Mouse (Mus musculus) CH12.LX (cell line): ENCODE results near the gene Sirt5. TPM values are rescaled to one million over a fixed set of nuclear protein-coding genes. Genes with fewer than 3 reads are reported as not detected.

Source experiments
- DNase-seq: peaks from one replicate; pipeline ENCODE4 v3.0.0-alpha.2; 2013; ENCODE audit errors: extremely low read depth
- H3K27ac ChIP-seq: 2 replicates; pipeline ENCODE4 v1.5.1; 2012; ENCODE audit warnings: low read depth, mild to moderate bottlenecking, control low read depth, moderate library complexity; ENCODE audit not compliant: insufficient read depth
- H3K27me3 ChIP-seq: replicated peaks from 2 replicates; pipeline ENCODE3; 2012; ENCODE audit warnings: inconsistent platforms
- H3K36me3 ChIP-seq, 2 experiments: replicated peaks in 1 of 2; 2 replicates each; pipeline versions ENCODE3 to v1.6.1; 2012; ENCODE audit warnings: inconsistent platforms in 1 of 2, low read length in 1 of 2, mild to moderate bottlenecking in 1 of 2, mixed read lengths in 1 of 2, moderate library complexity in 1 of 2; ENCODE audit not compliant: control insufficient read depth in 1 of 2, insufficient read depth in 1 of 2
- H3K4me1 ChIP-seq, 2 experiments: 2 replicates each; pipeline ENCODE4 v1.6.1; 2012; ENCODE audit warnings: inconsistent platforms in 1 of 2, moderate library complexity in 1 of 2; ENCODE audit not compliant: insufficient read depth in 2 of 2, control insufficient read depth in 1 of 2
- H3K4me2 ChIP-seq: 2 replicates; pipeline ENCODE4 v1.6.1; 2012; ENCODE audit warnings: low read depth, mild to moderate bottlenecking, control low read depth; ENCODE audit not compliant: poor library complexity, insufficient read depth, severe bottlenecking
- H3K4me3 ChIP-seq, 3 experiments: fragments of 150-350 bp in 1 of 3; sonication (generic) in 1 of 3; replicated peaks in 1 of 3; 2 replicates each; pipeline versions ENCODE3 to v1.5.1; 2011 to 2012; ENCODE audit warnings: low read depth in 2 of 3, low read length in 2 of 3, mild to moderate bottlenecking in 2 of 3, moderate library complexity in 2 of 3, control low read depth in 1 of 3, improper control_type of control experiment in 1 of 3, inconsistent platforms in 1 of 3, mixed read lengths in 1 of 3; ENCODE audit not compliant: poor library complexity in 1 of 3
- H3K79me2 ChIP-seq: replicated peaks from 2 replicates; pipeline ENCODE4 v1.6.1; 2012; ENCODE audit warnings: mild to moderate bottlenecking, moderate library complexity; ENCODE audit not compliant: control insufficient read depth, poor library complexity, insufficient read depth, severe bottlenecking; ENCODE audit errors: extremely low read depth
- H3K9ac ChIP-seq: 2 replicates; pipeline ENCODE4 v1.6.1; 2012; ENCODE audit warnings: low read depth, mild to moderate bottlenecking, control low read depth, moderate library complexity; ENCODE audit not compliant: insufficient read depth
- H3K9me3 ChIP-seq: replicated peaks from 2 replicates; pipeline ENCODE3; 2012; ENCODE audit warnings: low read length, inconsistent platforms, mixed read lengths
- BHLHE40 ChIP-seq: IDR thresholded peaks from 2 replicates; pipeline ENCODE4 v1.6.1; 2011; ENCODE audit warnings: mild to moderate bottlenecking, low read depth, low read length, improper control_type of control experiment
- CHD2 ChIP-seq: IDR thresholded peaks from 2 replicates; pipeline ENCODE4 v1.6.1; 2011; ENCODE audit warnings: low read length, improper control_type of control experiment
- EP300 ChIP-seq: IDR thresholded peaks from 2 replicates; pipeline ENCODE4 v1.6.1; 2011; ENCODE audit warnings: low read length, improper control_type of control experiment
- MAX ChIP-seq: IDR thresholded peaks from 2 replicates; pipeline ENCODE4 v1.6.1; 2011; ENCODE audit warnings: low read length, improper control_type of control experiment
- MAZ ChIP-seq: IDR thresholded peaks from 2 replicates; pipeline ENCODE4 v1.6.1; 2012; ENCODE audit warnings: low read depth, mild to moderate bottlenecking, inconsistent platforms, low read length, improper control_type of control experiment, moderate library complexity
- MYC ChIP-seq: IDR thresholded peaks from 2 replicates; pipeline ENCODE4 v1.6.1; 2011; ENCODE audit warnings: low read depth, mild to moderate bottlenecking, improper control_type of control experiment, low read length
- NELFE ChIP-seq: IDR thresholded peaks from 2 replicates; pipeline ENCODE4 v1.6.1; 2011; ENCODE audit warnings: low read depth, low read length, improper control_type of control experiment
- NRF1 ChIP-seq: IDR thresholded peaks from 2 replicates; pipeline ENCODE4 v1.6.1; 2014; ENCODE audit warnings: low read depth, mild to moderate bottlenecking, inconsistent platforms, low read length, improper control_type of control experiment, moderate library complexity
- RCOR1 ChIP-seq: conservative IDR thresholded peaks from 2 replicates; pipeline ENCODE4 v1.6.1; 2012; ENCODE audit warnings: low read depth, mild to moderate bottlenecking, inconsistent platforms, low read length, improper control_type of control experiment
- TBP ChIP-seq: conservative IDR thresholded peaks from 2 replicates; pipeline ENCODE4 v1.6.1; 2011; ENCODE audit warnings: low read depth, low read length, improper control_type of control experiment
- TCF12 ChIP-seq: IDR thresholded peaks from 2 replicates; pipeline ENCODE4 v1.6.1; 2014; ENCODE audit warnings: low read depth, mild to moderate bottlenecking, inconsistent platforms, low read length, improper control_type of control experiment
- ZKSCAN1 ChIP-seq: IDR thresholded peaks from 2 replicates; pipeline ENCODE4 v1.6.1; 2012; ENCODE audit warnings: low read depth, inconsistent platforms, low read length, improper control_type of control experiment, borderline replicate concordance
- ZNF384 ChIP-seq: IDR thresholded peaks from 2 replicates; pipeline ENCODE4 v1.6.1; 2012; ENCODE audit warnings: low read depth, low read length, improper control_type of control experiment, inconsistent platforms
- dilution Hi-C: fragments of 300-500 bp; cut with MboI; formaldehyde crosslinking; loops from 2 replicates; pipeline ENCODE4 v1.14.3; 2020; ENCODE audit warnings: low sequenced_read_pairs; ENCODE audit not compliant: extremely low pct_unique_long_range_greater_than_20kb, extremely low pct_ligation_motif_present
- in situ Hi-C: fragments of 300-500 bp; cut with MboI; formaldehyde crosslinking; loops from 3 replicates; pipeline ENCODE4 v1.14.3; 2019; ENCODE audit warnings: low sequenced_read_pairs, low pct_ligation_motif_present, low pct_unique_long_range_greater_than_20kb, mixed read lengths
- polyA plus RNA-seq: library from polyadenylated mRNA; unstranded; fragments of >175 nt; gene quantifications from 2 replicates; pipeline ENCODE4 v1.2.1, GENCODE M21; 2012; ENCODE audit warnings: low read depth; ENCODE audit not compliant: insufficient read length
- total RNA-seq, 2 experiments: library from RNA; depleted of rRNA; stranded (reverse); fragments of 300-350 nt in 1 of 2; fragments of >200 nt in 1 of 2; gene quantifications; 2 replicates each; pipeline ENCODE4 v1.2.3; 2012 to 2014

Sirt5 gene
- total and polyA plus RNA-seq, 3 experiments: 8.2 to 11.3 (median 9.3) TPM

GRCm38 (mm10) chr13:43349376-43349775, 15.9 kb upstream of the Sirt5 start:
- H3K27ac ChIP-seq: no peak overlapping the region
- no peaks in the 10 kb centered on the region for H3K36me3 ChIP-seq
- TF ChIP-seq TBP (no peak), MAX (no peak), BHLHE40 (no peak), MAZ (no peak), RCOR1 (no peak), NRF1 (no peak), ZKSCAN1 (no peak), NELFE (no peak)
- H3K4me3 ChIP-seq: no peak overlapping the region
- in situ Hi-C loops: no loop called here
- H3K79me2 ChIP-seq: no peaks in the 10 kb centered on the region
- no peak overlapping the region for H3K4me2 ChIP-seq
- H3K9me3 ChIP-seq: no peaks in the 10 kb centered on the region
- DNase-seq: no peak
- peaks cover 0 to 7% of the 10 kb centered on the region in 2 experiments; a peak in 2 of 4 replicates for H3K4me1 ChIP-seq
- no peaks in the 10 kb centered on the region for H3K27me3 ChIP-seq
- H3K9ac ChIP-seq: no peak overlapping the region
- dilution Hi-C loops: no loop called here

- no peak for DNase-seq
- in situ Hi-C loops (loop anchor here (25.0 kb wide), 1 partner anchor 387 kb away; no protein-coding TSS in a partner anchor), dilution Hi-C loops (no loop called here)
- Histone ChIP-seq H3K27me3 (no peaks in the 10 kb centered on the region), H3K9me3 (no peaks in the 10 kb centered on the region), H3K79me2 (no peaks in the 10 kb centered on the region), H3K4me3 (no peak overlapping the region), H3K36me3 (no peaks in the 10 kb centered on the region), H3K27ac (no peak overlapping the region), H3K9ac (no peak overlapping the region), H3K4me1 (peaks cover 0 to 7% of the 10 kb centered on the region in 2 experiments; a peak in 3 of 4 replicates), H3K4me2 (no peak overlapping the region)
- TF ChIP-seq MAX (no peak), MYC (no peak), EP300 (no peak), CHD2 (no peak), NRF1 (no peak), MAZ (no peak)
Measured at GRCm38 (mm10) chr13:43350489-43351169, 14.7 kb upstream of the Sirt5 start.

- no peak for TF ChIP-seq ZNF384
- TF ChIP-seq TCF12: no peak
- TF ChIP-seq, all 38 proteins: peak for 0
- no peaks in the 10 kb centered on the region; a peak in 1 of 4 replicates for H3K4me1 ChIP-seq
- H3K27ac ChIP-seq: no peak overlapping the region
- H3K36me3 ChIP-seq: no peaks in the 10 kb centered on the region
- dilution Hi-C loops (no loop called here), in situ Hi-C loops (loop anchor here (25.0 kb wide), 1 partner anchor 384 kb away; no protein-coding TSS in a partner anchor)
- no peak overlapping the region for H3K4me3 ChIP-seq
- H3K9me3 ChIP-seq: no peaks in the 10 kb centered on the region
- H3K27me3 ChIP-seq: no peaks in the 10 kb centered on the region
- H3K9ac ChIP-seq: no peak overlapping the region
- DNase-seq: no peak
- H3K4me2 ChIP-seq: no peak overlapping the region
- H3K79me2 ChIP-seq: no peaks in the 10 kb centered on the region
Measured at GRCm38 (mm10) chr13:43353356-43353755, 11.9 kb upstream of the Sirt5 start.
